ENCODE assay signal across 16 mouse cellular contexts in the genomic region with DNA sequence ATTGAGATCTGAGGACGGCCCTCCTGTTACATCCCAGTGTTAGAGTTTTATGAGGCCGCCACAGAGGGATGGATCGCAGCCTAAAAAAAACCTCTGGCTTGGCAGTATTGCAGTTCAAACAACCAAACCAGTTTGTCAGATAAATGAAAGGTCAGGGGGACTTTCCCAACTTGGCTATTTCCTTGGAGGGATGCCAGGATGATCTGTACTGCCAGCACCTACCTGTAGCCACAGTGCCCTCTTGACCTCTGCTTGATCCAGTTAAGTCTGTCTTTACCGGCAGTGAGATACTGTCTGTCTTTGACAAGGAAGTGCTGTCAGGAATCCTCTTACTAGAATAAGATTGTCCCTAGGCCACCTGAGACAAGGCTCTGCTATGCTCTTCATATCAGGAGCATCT. TPM values are rescaled to one million over a fixed set of nuclear protein-coding genes. Genes with fewer than 3 reads are reported as not detected.
DNase-seq lines count a peak whose midpoint lies in the region; ATAC-seq and TF ChIP-seq lines count a peak whose summit lies in the region.
"Had no signal": no experiment of that assay in that cellular context is flagged by ENCODE, and none has a peak within 500 bp of the region (broad histone marks: within the 10 kb centered on the region; RNA-seq: fewer than 3 reads in every experiment).

No protein-coding gene starts in this region.

- TF ChIP-seq POLR2A in bone marrow macrophage, adult 2 months (IDR thresholded peaks at IDR 0.05; ENCODE audit: borderline replicate concordance, low read depth, low read length), result no peak

- H3K4me1 ChIP-seq in liver, embryonic 12.5 days, result peaks cover 35% of the 10 kb centered on the region
- H3K4me1 ChIP-seq in bone marrow macrophage, adult 2 months (ENCODE audit: control insufficient read depth, insufficient read depth, low read length), result peaks cover 58% of the 10 kb centered on the region
- peaks cover 37% of the 10 kb centered on the region for H3K4me1 ChIP-seq in liver, embryonic 15.5 days (replicated peaks)

- TF ChIP-seq CTCF in bone marrow macrophage, adult 2 months (IDR thresholded peaks at IDR 0.05; ENCODE audit: low read depth, low read length), result no peak

- no peaks in the 10 kb centered on the region for H3K9me3 ChIP-seq in liver, embryonic 12.5 days (replicated peaks)
- H3K9me3 ChIP-seq in liver, embryonic 15.5 days (replicated peaks), result no peaks in the 10 kb centered on the region
- H3K9me3 ChIP-seq: limb, embryonic 12.5 days had no signal

- H3K9ac ChIP-seq in liver, embryonic 12.5 days, result no peak overlapping the region
- no peak overlapping the region for H3K9ac ChIP-seq in liver, embryonic 15.5 days
- H3K9ac ChIP-seq: limb, embryonic 12.5 days had no signal

- DNase-seq in liver (no peak), adipocyte (ENCODE audit: low spot score) (peak; percentile 28)
- no peak for DNase-seq in heart, adult 8-10 months (ENCODE audit: low spot score)
- DNase-seq: cerebellum, adult 11 months; cerebellum, postnatal 10 days; gastrocnemius, postnatal 25 days; kidney, postnatal 4 days; right cerebral cortex, adult 18-20 months; thymus, postnatal 25 days had no signal

- WGBS in liver, embryonic 12.5 days (ENCODE audit: insufficient replicate concordance), result 60% methylated on average over 4 of the region's 4 CpGs
- WGBS in liver, embryonic 15.5 days (ENCODE audit: insufficient replicate concordance), result 62% methylated on average over 4 of the region's 4 CpGs

- ATAC-seq in liver, embryonic 12.5 days, result no peak
- peak; percentile 59; the same call in 1 of the 2 replicates for ATAC-seq in liver, embryonic 15.5 days (ENCODE audit: insufficient read depth)
- no peak for ATAC-seq in inflammation-experienced regulatory T-cells, adult 6 months
- ATAC-seq: forebrain, embryonic 16.5 days; Patski had no signal

- no peak overlapping the region for H3K4me2 ChIP-seq in liver, embryonic 12.5 days
- no peak overlapping the region for H3K4me2 ChIP-seq in liver, embryonic 15.5 days
- H3K4me2 ChIP-seq: limb, embryonic 12.5 days had no signal

- H3K4me3 ChIP-seq in liver, embryonic 12.5 days, result no peak overlapping the region
- H3K4me3 ChIP-seq in bone marrow macrophage, adult 2 months (ENCODE audit: insufficient read depth, low read length), result no peak overlapping the region
- H3K4me3 ChIP-seq in liver, embryonic 15.5 days (replicated peaks), result no peak overlapping the region
- H3K4me3 ChIP-seq: limb, embryonic 12.5 days had no signal

- H3K27ac ChIP-seq in liver, embryonic 12.5 days, result 0 out of 2 replicates have a peak overlapping the region, but pooled peaks have one; percentile 15
- H3K27ac ChIP-seq in bone marrow macrophage, adult 2 months (ENCODE audit: insufficient read depth, low read depth, low read length), result peak overlapping the region; percentile 99; the same call in 1 of the 2 replicates
- H3K27ac ChIP-seq in liver, embryonic 15.5 days (replicated peaks), result peak overlapping the region; percentile 72
- H3K27ac ChIP-seq: limb, embryonic 12.5 days had no signal

- H3K27me3 ChIP-seq in liver, embryonic 12.5 days (replicated peaks), result no peaks in the 10 kb centered on the region
- no peaks in the 10 kb centered on the region for H3K27me3 ChIP-seq in liver, embryonic 15.5 days
- H3K27me3 ChIP-seq: limb, embryonic 12.5 days; Patski had no signal

- no peaks in the 10 kb centered on the region for H3K36me3 ChIP-seq in liver, embryonic 12.5 days
- H3K36me3 ChIP-seq in liver, embryonic 15.5 days (replicated peaks), result no peaks in the 10 kb centered on the region
- H3K36me3 ChIP-seq: limb, embryonic 12.5 days had no signal

RNA-seq across cellular contexts. Expression of gene Pik3ap1, which starts 37.6 kb away (rescaled TPM):
- 5.5 and 6.0 TPM in 2 replicates for polyA plus RNA-seq in liver, embryonic 12.5 days (2016; fragmentation: Nextera tagmentation; extraction: Ambion mirVana)
- polyA plus RNA-seq in bone marrow macrophage, adult 2 months (2012; ENCODE audit: insufficient read depth, insufficient read length, missing spikeins), result 312 and 343 TPM in 2 replicates
- polyA plus RNA-seq in liver, embryonic 15.5 days (2015; fragmentation: Nextera tagmentation; extraction: Ambion mirVana), result 11.3 and 14.3 TPM in 2 replicates
- total RNA-seq in heart, adult 8-10 months (2022), result 1 to 10 TPM; 1.1 to 1.7 (median 1.5) TPM
- polyA plus RNA-seq in inflammation-experienced regulatory T-cells, adult 6 months (2017; shearing (Covaris generic)), result 1 to 10 TPM; 2.5 to 5.5 (median 3.8) TPM

Comparison
In these comparisons a context has a peak if more than half of its experiments do, and no peak if none do; other contexts are left out.
1. H3K27ac ChIP-seq: peak in every context shown above with its lines; median percentile 99 in bone marrow macrophage, adult 2 months; 72 in liver, embryonic 15.5 days; 15 in liver, embryonic 12.5 days.
2. RNA of gene Pik3ap1, which starts 37.6 kb away (polyA plus RNA-seq): 312 to 343 TPM in bone marrow macrophage, adult 2 months; 11.3 to 14.3 TPM in liver, embryonic 15.5 days, 5.5 to 6.0 TPM in liver, embryonic 12.5 days and 2.5 to 5.5 TPM in inflammation-experienced regulatory T-cells, adult 6 months; every median in the first group is over 10 times any median in the second.